Mouse (Mus musculus) common myeloid progenitor, adult 5-6 weeks (primary cell): ENCODE results near the gene Ncapd3. TPM values are rescaled to one million over a fixed set of nuclear protein-coding genes. Genes with fewer than 3 reads are reported as not detected.

Experiments used
- ATAC-seq: replicated peaks from 2 replicates; pipeline ENCODE4 v1.8.0; 2016; ENCODE audit warnings: low read depth, mild to moderate bottlenecking, moderate TSS enrichment, inconsistent platforms; ENCODE audit not compliant: poor library complexity, severe bottlenecking
- total RNA-seq: library from RNA; stranded (forward); fragments of 200-1000, 187-1606 nt; gene quantifications from 2 replicates; pipeline ENCODE4 v1.2.3, GENCODE M21; 2017

Ncapd3 gene
- total RNA-seq, 1 experiment from 2014 or later = 52.3 TPM

DNA sequence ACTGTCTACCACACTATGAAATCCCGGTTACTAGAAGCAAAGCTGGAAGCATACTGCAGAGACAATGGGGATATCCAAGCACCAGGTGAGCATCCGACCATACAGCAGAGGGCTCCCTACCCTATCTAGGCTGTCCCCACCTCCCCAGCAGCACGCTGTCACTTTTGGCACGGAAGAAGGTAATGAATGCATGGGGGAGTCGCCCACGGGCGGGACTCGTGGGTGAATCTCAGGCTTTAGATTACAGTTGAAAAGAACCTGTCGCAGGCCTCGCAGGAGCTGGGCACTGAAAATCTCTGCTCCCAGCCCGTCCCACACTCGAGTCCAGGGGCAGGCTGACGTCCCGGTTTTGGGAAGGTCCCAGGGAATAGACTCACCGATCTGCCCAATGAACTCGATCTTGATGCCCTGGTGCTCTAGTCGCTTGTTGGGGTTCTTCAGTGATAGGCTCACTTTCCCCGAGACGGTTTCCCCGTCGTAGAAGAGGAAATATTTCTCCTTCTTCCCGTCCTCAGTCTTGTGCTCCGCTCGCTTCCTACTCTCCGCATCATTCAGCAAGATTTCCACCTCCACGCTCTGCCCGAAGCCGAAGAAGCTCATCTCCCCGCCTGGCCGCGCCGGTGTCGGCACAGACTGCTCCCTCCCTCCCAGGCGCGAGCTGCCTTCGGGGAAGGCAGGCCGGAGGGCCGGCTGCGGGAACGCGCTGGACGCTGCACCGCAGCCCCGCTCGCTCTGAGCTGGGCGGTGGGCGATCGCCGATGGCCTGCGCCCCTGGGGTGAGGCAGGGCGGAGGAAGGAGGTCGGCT, 750 bp upstream of the Ncapd3 start:
- ATAC-seq = peak; percentile 12; the same call in 1 of the 2 replicates

DNA sequence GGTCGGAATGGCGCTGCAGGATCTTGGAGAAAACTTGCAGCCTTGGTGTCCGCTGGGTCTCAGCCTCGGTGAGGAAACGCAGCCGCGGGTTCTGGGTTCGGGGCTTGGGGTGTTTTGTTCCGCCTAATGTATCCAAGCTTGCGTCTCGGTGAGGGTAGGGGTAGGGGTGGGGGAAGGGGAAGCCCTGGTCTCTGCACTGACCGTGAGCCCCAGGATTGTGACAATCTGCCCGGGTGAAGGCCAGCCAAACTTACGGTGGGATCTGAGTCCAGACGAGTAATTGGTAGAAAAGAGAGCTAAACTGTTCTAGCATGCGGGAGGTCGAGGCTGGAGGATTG, 757 bp downstream of the Ncapd3 start:
- ATAC-seq = no peak

DNA sequence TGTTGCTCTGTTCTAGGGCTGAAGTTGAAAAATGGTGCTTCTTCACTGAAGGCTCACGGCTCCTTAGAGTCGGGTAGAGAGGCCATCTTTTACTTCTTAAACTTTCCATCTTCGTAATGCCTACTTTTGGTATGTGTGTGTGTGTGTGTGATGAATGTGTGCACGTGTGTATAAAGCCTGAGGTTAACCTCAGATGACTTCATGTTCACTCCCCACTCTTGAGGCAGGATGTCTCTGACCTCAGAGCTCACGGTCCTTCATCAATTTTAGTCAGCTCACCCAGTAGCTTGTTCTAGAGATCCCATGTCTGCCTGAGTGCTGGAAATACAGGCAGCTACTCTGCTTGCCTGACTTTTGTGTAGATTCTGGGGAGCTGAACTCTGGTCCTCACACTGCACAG, 13.9 kb downstream of the Ncapd3 start:
- no peak for ATAC-seq

DNA sequence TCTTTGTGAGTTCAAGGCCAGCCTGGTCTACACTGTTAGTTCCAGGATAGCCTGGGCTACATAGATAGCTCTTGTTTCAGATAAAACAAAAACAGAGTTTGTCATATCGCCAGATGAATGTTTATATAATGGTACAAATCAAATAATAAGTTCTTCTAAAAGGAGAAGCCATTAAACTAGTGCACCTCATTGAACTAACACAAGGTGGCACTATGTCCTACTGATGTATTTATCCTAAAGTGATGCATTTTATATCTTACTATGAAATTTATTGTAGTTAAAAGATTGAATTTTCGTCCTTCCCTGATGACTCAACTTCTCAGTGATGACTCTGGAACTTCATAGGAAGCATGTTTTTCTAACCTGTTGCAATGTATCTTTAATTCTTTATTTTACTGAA, 19.5 kb downstream of the Ncapd3 start:
- no peak for ATAC-seq

DNA sequence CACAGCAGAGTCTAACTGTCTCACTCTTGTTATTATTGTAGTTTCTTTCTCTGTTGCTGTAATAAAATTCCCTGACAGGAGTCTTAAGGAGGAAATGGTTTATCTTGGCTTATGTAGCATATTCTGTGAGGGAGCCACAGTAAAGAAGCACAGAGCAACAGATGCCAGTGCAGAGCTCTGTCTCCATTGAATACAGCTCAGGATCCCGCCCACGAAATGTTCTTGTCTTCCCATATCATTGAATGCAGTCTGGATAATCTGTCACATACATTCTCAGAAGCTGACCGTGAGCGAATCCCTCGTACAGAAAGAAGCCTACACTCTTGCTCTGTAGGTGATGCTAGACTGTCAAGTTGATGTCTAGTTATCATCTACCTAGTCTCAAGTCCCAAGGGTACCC, 28.4 kb downstream of the Ncapd3 start:
- no peak for ATAC-seq

DNA sequence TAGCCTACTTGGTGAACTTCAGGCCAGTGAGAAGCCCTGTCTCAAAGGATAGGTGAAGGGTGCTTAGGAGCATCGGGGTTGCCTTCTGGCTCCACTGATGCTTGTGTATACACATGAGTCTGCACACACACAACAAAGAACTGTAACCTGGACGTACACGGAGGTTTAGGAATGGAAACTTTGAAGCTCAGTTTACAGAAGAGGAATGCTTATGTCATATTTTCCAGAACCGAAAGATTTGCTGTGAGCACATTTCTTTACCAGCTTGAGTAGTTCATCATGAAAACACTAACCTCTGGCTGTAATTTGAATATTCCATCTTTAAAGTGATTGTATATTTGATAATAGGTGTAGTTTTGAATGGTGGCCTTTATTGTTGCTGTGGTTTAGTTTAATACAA, 40.9 kb downstream of the Ncapd3 start:
- ATAC-seq = no peak

DNA sequence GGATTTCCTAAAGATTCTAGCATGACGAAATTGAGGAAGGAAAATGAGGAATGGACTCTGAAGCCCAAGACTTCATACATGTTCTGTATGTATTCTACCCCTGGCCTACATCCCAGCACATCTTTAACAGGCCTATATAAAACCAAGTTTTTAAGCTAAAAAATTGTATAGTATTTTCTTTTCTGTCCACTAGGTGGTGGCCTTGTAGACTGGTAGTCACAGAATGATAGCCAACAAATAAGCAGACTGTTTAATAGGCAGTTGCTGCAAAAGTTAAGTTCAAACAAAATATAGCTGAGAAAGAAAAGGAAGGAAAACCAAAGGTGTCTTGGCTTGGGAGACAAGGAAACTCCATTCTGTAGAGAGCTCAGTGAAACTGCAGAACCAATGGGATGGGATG, 44.7 kb downstream of the Ncapd3 start:
- 0 out of 2 replicates have a peak, but pooled peaks have one; percentile 52 for ATAC-seq

DNA sequence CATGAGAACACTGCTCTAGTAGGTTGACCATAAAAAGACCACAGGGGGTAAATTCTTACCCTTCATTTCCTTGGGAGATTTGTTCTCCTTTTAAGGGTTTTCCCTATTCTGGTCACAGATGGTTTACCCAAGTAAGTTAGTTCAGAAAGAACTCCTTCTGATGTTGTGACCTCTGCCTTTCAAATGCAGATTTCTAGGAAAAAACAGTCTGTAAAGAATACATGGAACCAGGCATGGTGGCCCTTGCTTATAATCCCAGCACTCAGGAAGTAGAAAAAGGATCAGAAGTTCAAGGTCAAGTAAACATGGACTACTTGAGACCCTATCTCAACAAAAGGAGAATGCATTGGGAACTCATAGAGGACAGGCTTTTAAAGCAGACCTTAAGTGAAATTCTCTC, 45.8 kb downstream of the Ncapd3 start:
- ATAC-seq = no peak

DNA sequence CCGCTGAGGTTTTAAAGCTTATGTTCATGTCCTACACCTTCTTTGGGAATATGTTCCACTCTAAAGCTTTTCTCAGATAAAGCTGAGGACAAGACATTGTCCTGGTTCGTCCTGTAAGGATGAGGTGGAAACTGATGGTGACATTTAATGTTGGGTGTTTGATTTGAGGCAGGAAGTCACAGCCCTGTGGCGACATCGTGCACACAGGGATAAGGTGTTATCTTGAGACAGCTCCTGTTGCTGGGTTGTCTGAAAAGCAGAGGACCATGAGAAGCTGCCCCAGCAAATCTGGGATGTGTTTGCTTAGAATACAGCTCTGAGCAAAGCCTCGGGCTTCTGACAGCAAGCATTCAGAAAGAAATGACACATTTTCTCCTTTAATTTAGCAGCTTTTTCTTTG, 56.3 kb downstream of the Ncapd3 start:
- peak; percentile 56; the same call in 1 of the 2 replicates for ATAC-seq

DNA sequence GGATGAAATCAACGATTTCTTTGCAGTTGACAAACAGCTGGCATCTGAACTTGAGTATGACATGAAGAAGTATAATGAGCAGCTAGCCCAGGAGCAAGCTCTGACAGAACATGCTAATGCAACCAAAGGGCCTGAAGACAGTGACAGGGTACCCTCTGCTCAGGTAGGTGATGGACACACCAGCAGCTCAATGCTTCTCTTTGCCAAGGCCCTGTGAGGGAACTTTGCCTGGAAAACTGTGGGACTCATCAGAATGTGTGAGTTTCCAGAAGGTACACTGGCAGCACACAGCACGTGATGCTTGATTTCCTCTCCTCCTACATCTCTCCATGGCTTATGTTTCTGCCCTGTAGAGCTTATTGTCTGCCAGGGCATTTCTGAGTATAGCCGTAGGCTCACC, 57.4 kb downstream of the Ncapd3 start:
- no peak for ATAC-seq

DNA sequence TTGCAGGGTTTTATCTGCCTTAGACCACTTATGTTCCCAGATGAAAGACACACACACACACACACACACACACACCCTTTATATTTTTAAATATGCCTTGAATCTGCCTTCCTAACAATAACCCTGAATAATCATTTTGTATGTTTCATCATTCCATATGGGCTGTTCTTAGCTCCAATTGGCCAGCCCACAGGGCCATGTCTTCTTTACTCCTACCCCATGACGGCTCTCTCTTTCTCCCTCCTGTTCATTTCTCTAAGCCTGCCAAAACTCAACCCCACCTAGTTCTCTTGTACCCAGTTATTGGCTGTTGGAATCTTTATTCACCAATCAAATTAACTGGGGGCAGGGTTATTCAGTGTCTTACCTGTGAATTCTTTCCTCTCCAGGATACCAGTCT, 60.2 kb downstream of the Ncapd3 start:
- no peak for ATAC-seq

DNA sequence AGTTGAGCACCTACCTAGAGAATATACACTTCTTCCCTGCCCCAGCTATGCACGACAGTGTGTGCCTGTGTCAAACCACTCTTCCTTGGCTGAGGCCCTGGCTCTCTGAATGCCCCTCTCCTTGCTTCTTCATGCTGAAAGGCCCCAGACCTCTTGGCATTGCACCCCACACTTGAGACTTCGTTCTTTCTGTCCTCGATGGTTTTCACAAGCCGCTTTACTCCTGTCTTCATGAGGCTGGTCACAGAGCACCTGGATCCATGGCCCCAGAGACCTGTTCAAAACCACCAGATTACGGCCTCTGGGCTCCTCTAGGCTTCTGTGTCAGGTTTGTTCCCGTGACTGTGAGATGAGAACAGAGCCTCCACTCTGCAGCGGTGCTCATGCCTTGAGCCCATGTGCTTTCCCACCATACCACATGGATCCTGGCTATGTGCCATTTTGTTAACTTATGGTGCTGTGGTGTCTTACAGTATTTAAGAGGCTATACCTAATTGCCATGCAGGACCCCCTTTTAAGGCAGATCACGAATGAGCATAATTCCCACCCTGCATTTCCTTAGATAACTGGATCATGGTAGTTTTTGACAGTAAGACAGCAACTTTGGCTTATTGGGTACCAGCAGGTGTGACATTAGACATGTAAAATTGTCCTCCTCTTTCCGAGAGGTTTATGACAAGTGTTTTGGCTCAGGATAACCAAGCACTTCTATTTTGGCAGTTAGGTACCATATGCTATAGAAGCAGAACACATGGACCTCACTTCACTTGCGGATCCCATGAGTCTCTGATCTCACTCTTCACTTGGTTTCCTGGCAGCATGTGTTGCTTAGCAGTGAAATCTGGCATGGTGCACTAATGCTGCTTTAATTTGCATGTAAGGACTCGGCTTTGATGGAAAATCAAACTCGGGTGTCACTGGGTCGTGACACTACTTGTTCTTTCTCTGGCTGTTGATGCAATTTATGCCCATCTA, 61.1 kb downstream of the Ncapd3 start:
- ATAC-seq = no peak

DNA sequence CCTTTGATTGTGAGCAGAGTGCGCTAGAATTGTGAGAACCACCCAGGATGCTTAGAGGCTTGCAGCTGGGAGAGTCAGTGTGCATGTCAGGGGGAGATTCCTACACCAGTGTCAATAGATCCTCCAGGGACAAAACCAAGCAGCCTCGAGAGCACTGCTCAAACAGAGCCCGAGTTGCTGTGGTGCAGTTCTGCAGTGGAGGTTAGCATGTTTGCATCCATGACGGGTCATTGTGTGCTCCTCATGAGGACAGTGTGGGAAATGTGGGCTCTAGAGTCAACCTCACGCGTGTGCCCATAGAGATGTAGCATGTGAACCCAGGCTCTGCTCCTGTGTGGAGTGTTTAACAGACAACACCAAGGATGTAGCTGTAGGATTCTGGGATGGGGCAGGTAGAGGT, 62.9 kb downstream of the Ncapd3 start:
- ATAC-seq = no peak

DNA sequence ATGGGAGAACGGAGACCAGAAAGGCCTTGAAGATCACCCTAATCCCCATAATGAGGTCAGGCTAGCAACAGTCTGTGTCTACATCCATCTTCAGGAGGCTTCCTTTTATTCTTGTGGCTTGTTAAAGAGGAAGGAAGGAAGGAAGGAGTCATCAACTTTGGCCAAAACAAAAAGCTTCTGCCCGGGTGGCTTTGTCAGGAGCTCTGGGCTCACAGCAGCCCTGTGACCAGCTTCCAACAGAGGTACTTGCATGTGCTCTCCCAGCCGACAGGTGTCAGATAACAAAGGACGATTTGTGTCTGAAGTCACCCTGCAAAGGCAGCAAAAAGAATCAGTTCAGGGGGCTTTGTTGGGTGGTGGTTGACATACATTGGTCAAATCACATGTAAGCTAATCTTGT, 68.1 kb downstream of the Ncapd3 start:
- ATAC-seq = peak; percentile 31

DNA sequence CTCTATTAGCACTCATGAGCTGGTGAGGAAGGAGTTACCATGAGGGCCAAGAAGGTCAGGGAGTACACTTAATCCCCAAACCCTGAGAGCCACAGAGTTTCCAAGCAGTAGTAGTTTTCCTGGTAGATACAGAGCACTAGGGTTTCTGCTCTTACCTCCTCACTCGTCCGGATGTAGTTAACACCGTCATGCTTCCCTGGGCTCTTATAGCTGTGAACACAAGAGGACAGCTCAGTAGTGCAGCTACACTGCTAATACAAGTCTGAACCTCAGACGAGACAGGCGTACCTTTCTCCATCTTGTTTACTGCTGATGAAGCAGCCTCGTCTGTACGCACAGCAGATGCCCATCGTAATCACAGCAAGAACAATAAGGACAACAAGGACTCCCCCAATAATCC, 68.6 kb downstream of the Ncapd3 start:
- no peak for ATAC-seq

DNA sequence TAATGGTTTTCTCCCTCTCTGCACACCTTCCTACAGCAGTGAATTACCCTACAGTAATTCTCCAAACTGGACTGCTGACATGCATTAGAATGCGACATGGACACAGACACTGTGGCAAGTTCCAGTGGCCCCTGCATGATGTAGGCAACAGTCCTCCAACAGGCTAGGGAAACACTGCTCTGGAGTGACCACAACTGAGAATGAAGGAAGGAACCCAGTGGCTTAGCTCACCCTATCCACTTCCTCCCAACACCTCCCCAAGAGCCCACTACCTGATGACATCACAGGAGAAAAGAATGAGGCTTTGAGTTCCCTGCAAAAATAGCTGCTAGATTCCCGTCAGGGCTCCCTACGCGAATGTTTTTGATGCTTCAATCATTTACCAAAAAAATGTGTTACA, 69.5 kb downstream of the Ncapd3 start:
- ATAC-seq = peak; percentile 95

DNA sequence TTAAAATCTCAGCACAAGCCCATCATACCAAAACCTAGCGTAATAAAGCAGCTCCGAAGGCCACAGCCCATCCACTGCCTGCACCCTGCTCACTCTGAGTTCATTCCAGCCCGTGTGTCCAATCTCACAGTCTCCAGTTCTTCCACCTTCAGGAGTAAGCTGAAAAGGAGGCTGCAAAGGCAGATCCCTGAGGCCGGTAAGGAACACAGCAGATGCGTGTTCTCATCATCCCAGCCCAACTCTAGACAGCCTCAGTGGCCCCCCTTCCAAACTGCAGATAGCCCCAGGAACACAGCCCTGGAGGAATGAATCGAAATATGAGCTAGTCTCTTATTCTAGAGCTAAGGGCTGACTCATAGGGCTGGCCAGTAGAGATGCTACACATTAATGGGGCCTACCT, 71.5 kb downstream of the Ncapd3 start:
- no peak for ATAC-seq

DNA sequence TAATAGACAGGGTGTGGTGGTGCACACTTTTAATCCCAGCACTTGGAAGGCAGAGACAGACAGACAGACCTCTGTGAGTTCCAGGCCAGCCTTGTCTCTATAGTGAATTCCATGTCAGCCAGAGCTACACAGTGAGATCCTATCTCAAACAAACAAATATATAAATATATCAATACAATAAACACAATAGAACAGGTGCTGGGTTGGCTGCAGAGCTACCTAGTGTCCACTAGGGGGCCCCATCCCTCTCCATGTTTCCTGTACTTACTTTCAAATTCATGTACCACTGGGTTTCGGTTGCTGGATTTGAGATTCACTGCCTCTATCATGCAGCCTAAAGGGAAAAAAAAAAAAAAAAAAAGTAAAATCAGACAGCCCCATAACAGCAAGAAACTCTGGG, 76.1 kb downstream of the Ncapd3 start:
- ATAC-seq = 0 out of 2 replicates have a peak, but pooled peaks have one; percentile 47

DNA sequence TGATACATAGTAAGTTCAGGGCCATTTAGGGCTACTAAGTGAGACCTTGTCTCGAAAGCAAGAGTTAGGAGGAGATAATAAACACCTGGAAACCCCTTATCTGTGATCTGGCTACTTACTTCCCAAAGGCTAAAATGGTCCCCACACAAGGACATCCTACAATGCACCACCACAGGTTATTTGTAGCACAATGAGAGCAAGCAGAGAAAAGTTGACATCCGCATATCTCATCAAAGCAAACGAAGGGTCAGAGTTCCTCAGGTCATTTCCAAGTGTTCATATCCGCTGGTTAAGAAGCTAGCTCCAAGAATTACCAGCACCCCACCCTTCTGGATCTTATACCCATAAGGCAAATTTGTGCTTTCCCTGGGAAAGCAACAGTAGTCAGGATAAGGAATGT, 78.5 kb downstream of the Ncapd3 start:
- no peak for ATAC-seq

DNA sequence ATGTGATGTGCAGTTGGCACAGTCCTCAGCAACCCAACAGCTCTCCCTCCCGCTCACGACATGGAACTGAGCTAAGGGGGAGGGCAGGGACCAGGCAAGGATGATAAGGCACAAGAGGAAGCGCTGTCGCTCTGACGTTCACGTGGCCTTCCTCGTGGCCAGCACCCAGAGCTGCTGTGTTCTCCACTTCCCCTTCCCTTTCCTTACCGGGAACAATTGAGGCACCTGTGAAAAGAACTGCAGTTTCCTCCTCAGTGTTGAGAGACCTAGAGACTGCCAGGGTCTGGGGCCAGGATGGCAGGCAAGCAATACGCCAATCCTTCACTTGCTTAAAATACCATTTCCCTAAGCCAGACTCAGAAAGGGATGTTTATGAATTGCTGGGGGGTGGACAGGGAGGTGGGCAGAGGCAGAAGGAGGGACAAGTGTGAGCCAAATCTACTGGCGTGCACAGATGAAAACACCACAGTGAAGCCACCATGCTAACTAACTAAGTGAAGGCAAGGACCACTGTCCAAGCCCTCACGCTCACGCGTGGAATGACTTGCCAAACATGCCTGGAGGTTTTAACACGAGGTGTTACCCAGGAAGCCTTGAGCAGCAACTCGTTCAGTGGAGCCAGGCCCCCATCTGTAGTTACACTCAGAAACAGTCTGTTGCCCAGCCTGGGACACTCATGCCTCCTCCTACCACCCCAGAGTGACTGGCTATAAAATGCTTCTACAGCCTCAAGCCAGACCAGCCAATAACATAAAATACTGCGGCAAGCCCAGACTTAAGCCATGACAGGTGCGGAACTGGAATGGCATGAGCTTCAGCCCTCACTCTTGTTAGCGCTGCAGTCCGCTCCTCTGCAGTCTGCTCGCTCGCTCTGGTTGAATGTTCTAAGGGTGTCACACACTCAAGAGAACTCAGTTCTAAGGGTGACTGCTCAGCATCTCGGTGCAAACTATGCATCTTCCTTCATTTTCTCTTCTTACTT, 79.8 kb downstream of the Ncapd3 start:
- ATAC-seq = peak; percentile 97
